Mouse (Mus musculus) sigmoid colon, adult 10 weeks (tissue): ENCODE data around the gene Ankrd45. TPM values are rescaled to one million over a fixed set of nuclear protein-coding genes. Genes with fewer than 3 reads are reported as not detected.

ENCODE experiments used
- polyA plus RNA-seq: library from polyadenylated mRNA; stranded (reverse); fragments of 350-450 nt; fragmentation: Illumina TruSeq; extraction: RNeasy Lipid Tissue Mini Kit (QIAGEN cat#74804); gene quantifications from one replicate; pipeline ENCODE4 v1.2.3, GENCODE M21; 2014; ENCODE audit warnings: low read depth, low replicate concordance

Gene Ankrd45
- 0.79 TPM for polyA plus RNA-seq

DNA sequence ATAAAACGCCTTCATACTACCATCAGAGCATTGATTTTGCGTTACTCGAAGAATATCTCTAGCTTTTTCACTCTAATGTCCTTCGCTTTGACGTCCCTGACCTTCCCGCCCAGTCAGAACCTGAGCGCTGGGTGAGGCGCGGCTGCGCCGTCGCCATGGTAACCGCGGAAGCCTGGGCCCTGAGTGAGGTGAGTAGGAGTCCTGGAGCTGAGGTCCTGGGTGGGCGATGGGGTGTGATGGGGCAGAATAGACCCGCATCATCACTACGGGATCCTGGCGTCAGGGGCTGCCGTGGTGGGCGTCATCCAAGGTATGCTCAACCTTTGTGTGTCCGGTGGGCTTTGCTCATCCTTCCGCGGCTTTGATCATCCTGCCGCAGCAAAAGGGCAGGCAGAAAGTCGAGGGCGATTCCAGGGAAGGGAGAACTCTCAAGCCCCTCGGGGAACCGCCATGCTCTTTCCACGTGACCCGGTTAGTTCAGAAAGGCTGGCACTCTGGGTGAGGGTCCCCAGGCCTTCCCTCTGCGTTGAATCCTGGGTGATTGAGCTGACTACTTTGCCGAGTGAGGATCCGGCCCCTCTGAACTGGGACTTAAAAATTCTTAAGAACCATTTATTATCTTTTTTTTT, at the start of gene Ankrd45:
TSS of gene Ankrd45 (plus strand) at position 161 of the 629 bp plus-strand sequence.

DNA sequence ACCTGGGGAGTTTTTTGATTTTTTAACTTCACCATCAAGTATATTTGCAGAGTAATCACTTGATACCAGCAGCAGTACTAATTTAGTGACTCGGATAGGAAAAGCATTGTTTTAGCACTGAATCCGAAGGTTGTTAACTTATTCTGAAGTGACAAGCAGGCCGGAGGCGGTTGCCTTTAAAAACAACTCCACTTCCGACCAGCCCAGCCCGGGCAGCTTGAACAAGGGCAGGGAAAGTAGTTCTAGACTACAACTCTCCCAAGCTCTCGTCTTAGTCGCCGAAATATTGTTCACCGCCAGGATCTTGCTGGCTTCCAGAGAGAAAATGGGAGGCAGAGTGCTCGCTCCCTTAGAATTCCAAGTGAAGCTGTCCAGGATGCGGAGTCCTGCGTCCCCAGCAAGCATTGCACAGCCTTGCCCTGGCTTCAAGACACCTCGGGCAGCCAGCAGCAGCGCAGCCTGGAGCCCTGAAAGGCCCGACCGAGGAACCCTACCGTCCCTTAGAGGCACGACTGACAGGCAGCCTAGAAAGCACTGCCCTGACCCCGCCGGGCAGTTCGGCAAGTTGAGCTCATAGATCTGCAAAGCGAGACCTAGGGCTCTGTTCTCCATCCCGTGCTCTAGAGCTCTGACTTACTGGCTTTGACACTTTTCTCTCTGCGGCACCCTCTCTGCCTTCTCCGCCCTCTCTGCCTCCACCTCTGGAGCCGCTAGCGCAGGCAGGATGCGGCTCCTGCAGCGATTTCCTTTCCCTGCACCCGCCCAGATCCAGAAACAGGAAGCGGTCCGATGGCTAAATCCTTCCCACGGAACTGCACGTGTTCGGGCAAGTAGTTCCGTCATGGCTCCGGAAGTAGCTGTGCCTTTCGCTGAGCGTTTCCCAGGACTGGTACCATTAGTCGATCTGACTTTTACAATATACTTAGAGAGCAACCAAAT, 11.5 kb upstream of the Ankrd45 start, which contains the start of gene Klhl20:
TSS of gene Klhl20 (minus strand) at position 786 of the 939 bp plus-strand sequence.

DNA sequence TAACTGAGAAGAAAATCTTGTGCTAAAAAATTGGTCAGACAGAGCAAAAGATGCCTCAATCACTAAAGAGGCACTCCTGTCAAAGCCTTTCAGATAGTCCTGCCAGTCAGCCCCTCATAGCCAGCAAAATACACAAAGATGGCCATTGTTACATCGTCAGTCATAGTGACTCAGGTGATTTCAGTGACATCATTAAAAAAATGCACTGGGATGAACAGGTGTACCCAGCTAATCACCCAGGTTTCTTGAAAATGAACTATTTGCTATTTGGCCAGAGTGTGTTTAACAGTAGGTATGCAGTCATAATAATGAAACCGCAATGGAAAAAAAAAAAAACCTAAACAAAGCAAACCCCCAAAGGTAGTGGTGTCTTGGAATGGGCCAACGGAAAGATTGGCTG, 16.7 kb downstream of the Ankrd45 start, which contains the start of gene Tex50:
TSS of gene Tex50 (minus strand) at position 101 of the 400 bp plus-strand sequence.

Other genes starting within 250 kb of the Ankrd45 start
- 55.8 TPM for gene Rc3h1, start 236.3 kb upstream of the Ankrd45 start, polyA plus RNA-seq
- gene Serpinc1, start 164.1 kb upstream of the Ankrd45 start, polyA plus RNA-seq: 0.76 TPM
- gene Zbtb37, start 107.8 kb upstream of the Ankrd45 start, polyA plus RNA-seq: 9.0 TPM
- gene Dars2, start 72.0 kb upstream of the Ankrd45 start, polyA plus RNA-seq: 13.1 TPM
- gene Cenpl, start 72.0 kb upstream of the Ankrd45 start, polyA plus RNA-seq: 25.2 TPM
- gene Klhl20, start 11.2 kb upstream of the Ankrd45 start, polyA plus RNA-seq: 32.4 TPM
- not detected for gene Tex50, start 16.6 kb downstream of the Ankrd45 start, polyA plus RNA-seq
- 2,850 TPM for gene Prdx6, start 108.5 kb downstream of the Ankrd45 start, polyA plus RNA-seq